Mouse (Mus musculus) intestine, embryonic 14.5 days (tissue): ENCODE data around the gene Tmx2. TPM values are rescaled to one million over a fixed set of nuclear protein-coding genes. Genes with fewer than 3 reads are reported as not detected.

ENCODE experiments used
- ATAC-seq: fragments of 200-750 bp; cut with Nextera tagmentation; replicated peaks from 2 replicates; pipeline ENCODE4 v1.8.0; 2017; ENCODE audit warnings: low read depth, moderate number of reproducible peaks, moderate TSS enrichment, moderate library complexity; ENCODE audit not compliant: low FRiP score, low TSS enrichment
- DNase-seq: peaks from one replicate; pipeline ENCODE4 v3.0.0-alpha.2; 2018; ENCODE audit warnings: low spot score
- H3K27ac ChIP-seq: fragments of 300-500 bp; sonication (generic); 2 replicates; pipeline ENCODE4 v1.5.1; 2014; ENCODE audit warnings: low read depth, mild to moderate bottlenecking, control low read depth
- H3K27me3 ChIP-seq: fragments of 300-500 bp; sonication (generic); replicated peaks from 2 replicates; pipeline ENCODE4 v1.6.1; 2014; ENCODE audit warnings: low read length, control low read depth; ENCODE audit not compliant: control insufficient read depth, insufficient read depth
- H3K36me3 ChIP-seq: fragments of 300-500 bp; sonication (generic); 2 replicates; pipeline ENCODE4 v1.6.1; 2014; ENCODE audit warnings: low read length, control low read depth; ENCODE audit not compliant: control insufficient read depth, insufficient read depth
- H3K4me1 ChIP-seq: fragments of 300-500 bp; sonication (generic); replicated peaks from 2 replicates; pipeline ENCODE4 v1.6.1; 2014; ENCODE audit warnings: low read length, control low read depth, mixed read lengths; ENCODE audit not compliant: control insufficient read depth, insufficient read depth
- H3K4me2 ChIP-seq: fragments of 300-500 bp; sonication (generic); 2 replicates; pipeline ENCODE4 v1.6.1; 2014; ENCODE audit warnings: low read length
- H3K4me3 ChIP-seq: fragments of 300-500 bp; sonication (generic); 2 replicates; pipeline ENCODE4 v1.5.1; 2014; ENCODE audit warnings: low read depth, low read length, control low read depth, mixed read lengths
- H3K9ac ChIP-seq: fragments of 300-500 bp; sonication (generic); 2 replicates; pipeline ENCODE4 v1.6.1; 2014; ENCODE audit warnings: mild to moderate bottlenecking, low read length
- H3K9me3 ChIP-seq: fragments of 300-500 bp; sonication (generic); 2 replicates; pipeline ENCODE4 v1.6.1; 2016; ENCODE audit warnings: low read length, control low read depth; ENCODE audit not compliant: control insufficient read depth
- WGBS: fragments of 180-500 bp; shearing (Covaris S2); extraction: QIAGEN DNeasy Blood & Tissue Kit; methylation state at CpG from one replicate; pipeline ENCODE4 v1.1.7; 2014; 5-methylcytosine and 5-hydroxymethylcytosine counted together
- polyA plus RNA-seq: library from polyadenylated mRNA; unstranded; fragments of >200 nt; fragmentation: Nextera tagmentation; extraction: Ambion mirVana; gene quantifications from 2 replicates; pipeline ENCODE4 v1.2.1, GENCODE M21; 2014

The Tmx2 gene
- polyA plus RNA-seq, 1 experiment from 2014 or later = 131 TPM

DNA sequence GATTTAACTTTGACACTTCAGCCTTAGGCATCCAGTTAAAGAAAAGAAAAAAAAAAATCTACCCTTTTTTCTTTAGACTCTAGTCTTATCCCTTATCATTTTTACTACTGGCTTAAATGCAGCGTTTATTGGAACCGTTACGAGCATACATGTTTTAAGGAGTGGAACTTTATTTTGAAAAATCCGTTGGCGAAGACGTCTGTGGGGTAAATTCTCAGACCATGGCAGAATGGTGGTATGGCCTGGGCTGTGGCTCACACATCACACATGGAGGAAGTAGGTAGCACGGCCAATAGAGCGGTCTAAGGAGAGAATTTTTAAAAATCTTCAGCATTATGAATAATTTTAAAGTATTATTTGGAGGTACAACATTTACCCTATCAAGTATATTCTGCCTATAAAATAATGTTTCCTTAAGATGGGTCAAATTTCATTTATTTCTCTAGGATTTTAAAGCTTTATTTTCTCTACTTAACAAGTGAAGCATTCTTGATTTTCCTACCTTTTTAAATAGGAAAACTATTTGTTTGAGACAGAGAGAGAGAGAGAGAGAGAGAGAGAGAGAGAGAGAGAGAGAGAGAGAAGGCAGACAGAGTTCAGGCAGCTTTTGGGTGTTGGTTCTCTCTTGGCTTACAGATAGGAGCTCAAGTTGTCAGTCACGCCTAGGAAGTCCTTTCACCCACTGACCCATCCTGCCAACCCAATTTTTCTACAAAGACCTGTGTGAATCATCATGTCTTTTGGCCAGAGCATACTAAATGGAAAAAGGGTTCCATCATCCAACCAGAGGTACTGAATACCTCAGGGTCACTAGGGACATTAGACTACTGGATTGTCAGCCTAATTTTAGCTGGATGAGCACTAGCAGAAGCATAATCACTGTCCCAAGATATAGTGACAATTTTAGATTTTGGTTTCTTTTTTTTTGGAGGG, 37.7 kb upstream of the Tmx2 start:
- Histone ChIP-seq H3K9ac (peak overlapping the region; percentile 69), H3K4me1 (peaks cover 8% of the 10 kb centered on the region), H3K9me3 (no peaks in the 10 kb centered on the region), H3K4me3 (peak overlapping the region; percentile 88), H3K36me3 (no peaks in the 10 kb centered on the region), H3K27ac (peak overlapping the region; percentile 90; the same call in 1 of the 2 replicates), H3K27me3 (no peaks in the 10 kb centered on the region), H3K4me2 (peak overlapping the region; percentile 58)
- DNase-seq (no peak), ATAC-seq (no peak)
- WGBS = 32% methylated on average over 9 of the region's 9 CpGs

DNA sequence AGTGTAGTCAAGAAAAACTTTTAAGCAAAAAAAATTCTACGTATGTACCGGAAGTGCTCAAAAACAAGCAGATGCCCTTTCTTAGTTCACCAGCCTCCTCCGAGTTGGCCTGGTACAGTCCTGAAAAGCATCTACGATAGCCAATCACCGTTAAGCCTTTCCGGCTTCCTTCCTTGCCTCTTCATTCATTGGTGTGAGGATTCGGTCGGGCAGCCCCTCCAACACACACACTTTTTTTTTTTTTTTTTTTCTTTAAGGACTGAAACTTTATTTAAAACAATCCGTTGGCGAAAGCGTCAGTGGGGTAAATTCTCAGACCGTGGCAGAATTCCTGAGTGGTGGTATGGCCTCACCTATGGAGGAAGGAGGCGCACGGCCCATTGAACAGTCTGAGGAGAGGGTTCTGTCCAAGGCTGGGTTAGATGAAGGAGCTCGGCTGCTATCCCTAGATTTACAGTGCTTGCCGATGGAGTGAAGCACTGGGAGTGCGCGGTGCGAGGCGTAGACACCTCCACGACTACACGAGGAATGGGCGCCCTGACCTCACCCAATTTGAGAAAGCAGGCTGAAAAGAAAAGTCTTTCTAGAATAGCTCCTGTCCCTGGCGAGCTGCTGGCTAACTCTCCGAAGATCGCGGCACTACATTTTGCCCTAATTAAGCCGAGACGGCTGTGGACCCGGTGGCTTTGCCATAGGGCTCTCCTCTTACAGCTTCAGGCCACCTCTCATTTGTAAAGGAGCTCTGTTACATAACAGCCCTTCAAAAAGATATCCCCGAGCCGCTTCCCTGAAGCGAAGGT, 36.8 kb upstream of the Tmx2 start:
- Histone ChIP-seq H3K27me3 (no peaks in the 10 kb centered on the region), H3K36me3 (peaks cover 7% of the 10 kb centered on the region), H3K9ac (peak overlapping the region; percentile 69), H3K9me3 (no peaks in the 10 kb centered on the region), H3K4me3 (peak overlapping the region; percentile 88), H3K27ac (peak overlapping the region; percentile 90), H3K4me1 (peaks cover 8% of the 10 kb centered on the region), H3K4me2 (peak overlapping the region; percentile 58)
- WGBS = under 1% methylated on average over 33 of the region's 33 CpGs
- DNase-seq (peak; percentile 88), ATAC-seq (peak; percentile 96)

DNA sequence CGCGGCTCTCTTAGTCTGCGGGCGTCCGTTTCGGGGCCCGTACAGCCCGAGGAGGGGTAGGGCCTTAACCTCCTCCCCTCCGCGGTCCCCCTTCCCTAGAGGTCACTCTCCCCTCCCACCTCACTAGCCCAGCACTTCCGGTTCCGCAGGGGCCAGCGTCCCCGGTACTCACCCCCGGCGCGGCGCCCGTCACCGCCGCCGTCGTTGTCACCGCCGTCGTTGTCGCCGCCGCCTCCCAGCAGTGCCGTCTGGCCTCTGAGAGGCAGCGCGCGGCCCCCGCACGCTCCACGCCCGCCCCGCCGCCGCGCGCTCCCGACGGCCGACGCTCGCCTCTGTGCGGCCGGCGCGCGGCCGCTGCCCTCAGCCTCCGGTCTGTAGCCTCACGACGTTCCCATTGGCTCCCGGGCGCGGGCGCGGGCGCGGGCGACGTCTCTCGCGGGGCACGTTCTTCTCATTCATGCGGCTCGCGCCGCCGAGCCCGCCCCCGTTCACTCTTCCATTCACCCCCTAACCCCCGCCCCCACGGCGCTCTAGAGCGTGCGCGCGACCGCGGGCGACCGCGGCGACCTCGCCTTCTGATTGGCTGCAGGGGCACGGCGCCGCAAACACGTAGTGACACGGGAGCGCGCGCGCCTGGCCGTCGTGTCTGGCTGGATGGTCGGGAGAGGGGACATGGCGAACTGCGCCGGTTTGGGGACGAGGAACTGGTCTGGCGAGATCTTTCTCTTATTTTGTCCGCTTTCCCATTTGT, 36.0 kb upstream of the Tmx2 start, which contains the start of gene Zdhhc5:
Gene Zdhhc5, minus strand, starts transcription at position 370 of the 751 bp plus-strand sequence.
- WGBS = under 1% methylated on average over 98 of the region's 107 CpGs
- H3K27me3 ChIP-seq = no peaks in the 10 kb centered on the region
- peaks cover 14% of the 10 kb centered on the region for H3K36me3 ChIP-seq
- peak; percentile 96 for ATAC-seq
- peak within 1 kb of the TSS; percentile 90 for H3K27ac ChIP-seq
- no peaks in the 10 kb centered on the region for H3K9me3 ChIP-seq
- DNase-seq = peak; percentile 98
- peak within 1 kb of the TSS; percentile 82 for H3K4me2 ChIP-seq
- H3K4me1 ChIP-seq = peaks cover 8% of the 10 kb centered on the region
- peak within 1 kb of the TSS; percentile 89 for H3K9ac ChIP-seq
- peak within 1 kb of the TSS; percentile 88 for H3K4me3 ChIP-seq

DNA sequence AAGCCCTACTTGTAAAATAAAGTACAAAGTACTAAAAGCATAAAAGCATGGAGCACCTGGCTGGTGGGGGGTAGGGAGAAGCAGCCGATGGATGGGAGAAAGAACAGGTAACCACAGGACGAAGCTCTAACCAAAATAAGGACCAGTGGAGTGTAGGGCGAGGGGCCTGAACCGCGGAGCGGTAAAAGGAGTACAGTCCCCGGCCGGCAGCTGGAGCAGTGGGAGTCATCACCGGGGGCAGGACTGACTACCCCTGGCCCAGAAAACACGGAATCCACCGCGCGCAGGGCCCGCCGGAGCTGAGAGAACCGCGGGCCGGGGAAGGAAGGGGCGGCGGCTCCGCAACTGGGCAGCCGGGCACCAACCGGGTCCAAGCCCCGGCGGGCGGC, 35.5 kb upstream of the Tmx2 start:
- peak overlapping the region; percentile 90 for H3K27ac ChIP-seq
- H3K27me3 ChIP-seq = no peaks in the 10 kb centered on the region
- H3K36me3 ChIP-seq = peaks cover 20% of the 10 kb centered on the region
- peak; percentile 24 for ATAC-seq
- WGBS = 0% methylated on average over 16 of the region's 26 CpGs
- H3K9ac ChIP-seq = peak overlapping the region; percentile 89
- H3K4me2 ChIP-seq = peak overlapping the region; percentile 82
- DNase-seq = no peak
- no peaks in the 10 kb centered on the region for H3K9me3 ChIP-seq
- peaks cover 8% of the 10 kb centered on the region for H3K4me1 ChIP-seq
- H3K4me3 ChIP-seq = peak overlapping the region; percentile 88

DNA sequence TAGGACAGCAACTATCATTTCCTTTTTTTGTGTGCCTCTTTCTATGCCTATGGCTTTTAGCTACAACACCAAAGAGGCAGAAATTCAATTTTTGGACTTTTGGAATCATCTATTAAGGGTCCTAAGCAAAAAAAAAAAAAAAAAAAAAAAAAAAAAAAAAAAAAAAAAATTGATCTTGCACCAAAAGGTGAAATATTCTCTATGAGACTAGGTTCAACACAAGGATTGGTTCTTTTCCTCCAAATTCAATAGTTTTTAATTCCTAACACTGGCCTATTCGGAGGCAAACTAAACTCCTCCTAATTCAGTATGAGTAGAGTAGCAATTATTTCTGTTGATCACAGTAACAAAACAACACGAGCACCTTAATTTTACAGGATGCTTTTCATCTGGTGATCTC, 33.0 kb upstream of the Tmx2 start:
- peaks cover 43% of the 10 kb centered on the region for H3K36me3 ChIP-seq
- DNase-seq = no peak
- no peak overlapping the region for H3K4me3 ChIP-seq
- WGBS = 94% methylated on average over 2 of the region's 2 CpGs
- no peaks in the 10 kb centered on the region for H3K9me3 ChIP-seq
- H3K27me3 ChIP-seq = no peaks in the 10 kb centered on the region
- no peak for ATAC-seq
- H3K27ac ChIP-seq = no peak overlapping the region
- peaks cover 12% of the 10 kb centered on the region for H3K4me1 ChIP-seq
- no peak overlapping the region for H3K9ac ChIP-seq
- H3K4me2 ChIP-seq = no peak overlapping the region

DNA sequence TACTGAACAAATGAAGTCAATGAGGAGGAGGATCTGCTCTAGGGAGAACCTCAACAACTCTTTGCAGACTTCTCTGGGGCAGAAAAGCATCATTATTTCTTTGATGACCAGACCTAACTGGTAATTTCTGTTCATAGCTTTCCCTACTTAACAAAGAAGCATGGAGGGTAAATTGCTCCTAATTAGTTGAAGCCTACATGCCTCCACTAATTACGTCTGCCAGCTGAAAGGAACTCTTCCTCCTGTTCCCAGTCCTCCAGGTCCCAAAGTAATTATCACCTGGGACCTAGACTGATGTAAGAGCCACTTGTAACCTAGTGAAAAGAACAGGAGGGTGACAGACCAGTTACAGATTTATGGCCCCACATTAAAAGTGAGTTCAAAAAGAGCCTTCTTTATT, 28.6 kb upstream of the Tmx2 start:
- no peak overlapping the region for H3K9ac ChIP-seq
- 0 out of 2 replicates have a peak, but pooled peaks cover 4% of the 10 kb centered on the region for H3K4me1 ChIP-seq
- no peak overlapping the region for H3K27ac ChIP-seq
- H3K27me3 ChIP-seq = no peaks in the 10 kb centered on the region
- ATAC-seq = no peak
- H3K36me3 ChIP-seq = peaks cover 76% of the 10 kb centered on the region
- no peak overlapping the region for H3K4me2 ChIP-seq
- WGBS = 67% methylated on average over 1 of the region's 1 CpGs
- no peak overlapping the region for H3K4me3 ChIP-seq
- no peak for DNase-seq
- no peaks in the 10 kb centered on the region for H3K9me3 ChIP-seq

DNA sequence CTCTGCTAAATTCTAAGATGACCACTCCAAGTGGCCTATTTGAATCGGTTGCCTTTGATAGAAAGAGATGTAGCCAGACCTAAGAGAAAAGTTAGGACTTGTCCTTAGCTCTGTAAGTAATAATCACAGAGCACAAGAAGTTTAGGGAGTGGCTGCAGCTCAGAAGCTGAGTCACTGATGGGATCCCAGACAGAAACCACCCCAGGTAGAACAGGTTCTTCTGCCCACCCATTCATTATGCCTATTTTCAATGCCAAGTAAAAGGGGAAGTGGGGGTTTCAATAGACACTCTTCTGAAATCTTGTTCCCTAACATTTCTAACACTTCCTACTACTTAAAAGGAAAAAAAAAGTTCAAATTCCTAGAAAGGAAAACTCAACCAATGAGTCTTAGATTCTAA, 26.4 kb upstream of the Tmx2 start:
- no peaks in the 10 kb centered on the region for H3K27me3 ChIP-seq

DNA sequence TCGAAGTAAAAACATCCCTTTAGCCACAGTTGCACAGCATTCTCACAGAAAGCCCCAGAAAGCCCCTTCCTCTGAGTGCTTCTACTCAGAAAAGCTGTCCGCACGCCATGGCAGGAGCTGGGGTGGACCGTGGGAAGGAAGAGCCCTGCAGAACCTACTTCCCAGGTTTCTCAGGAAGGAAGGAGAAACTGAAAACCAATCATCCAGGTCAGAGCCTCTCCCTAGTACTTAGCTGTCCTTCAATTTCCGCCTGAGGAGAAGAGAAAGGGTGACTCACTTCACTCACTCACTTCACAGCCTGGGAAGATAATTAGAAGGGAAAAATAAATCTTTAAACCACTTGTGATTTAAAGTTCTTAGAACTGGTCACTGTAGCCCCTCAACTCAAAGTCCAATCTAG, 25.4 kb upstream of the Tmx2 start:
- DNase-seq (no peak), ATAC-seq (no peak)
- no peak overlapping the region for H3K27ac ChIP-seq
- H3K27me3 ChIP-seq = no peaks in the 10 kb centered on the region
- H3K36me3 ChIP-seq = peaks cover 80% of the 10 kb centered on the region
- WGBS = 88% methylated on average over 5 of the region's 5 CpGs
- no peak overlapping the region for H3K9ac ChIP-seq
- no peaks in the 10 kb centered on the region for H3K9me3 ChIP-seq
- 0 out of 2 replicates have a peak, but pooled peaks cover 4% of the 10 kb centered on the region for H3K4me1 ChIP-seq
- H3K4me2 ChIP-seq = no peak overlapping the region
- no peak overlapping the region for H3K4me3 ChIP-seq

More for the DNA sequence above, 26.4 kb upstream of the Tmx2 start:
- H3K4me1 ChIP-seq = 0 out of 2 replicates have a peak, but pooled peaks cover 4% of the 10 kb centered on the region
- H3K27ac ChIP-seq = no peak overlapping the region
- H3K9me3 ChIP-seq = no peaks in the 10 kb centered on the region
- DNase-seq (no peak), ATAC-seq (peak; percentile 64; the same call in 1 of the 2 replicates)
- H3K4me2 ChIP-seq = no peak overlapping the region
- no peak overlapping the region for H3K4me3 ChIP-seq
- no peak overlapping the region for H3K9ac ChIP-seq
- peaks cover 81% of the 10 kb centered on the region for H3K36me3 ChIP-seq
- WGBS = 89% methylated on average over 1 of the region's 1 CpGs
